Mouse (Mus musculus): ENCODE results near the gene Etv1.
"Not testable (repeated sequence)": the region's sequence is repeated elsewhere in the genome, so short reads cannot be mapped to it uniquely, and the experiment has no call there.

The Etv1 gene

GRCm38 (mm10) chr12:38816235-38816634, 37.1 kb downstream of the Etv1 start:
- DNase-seq (ENCODE audit: low read depth, low spot score) = no peak

GRCm38 (mm10) chr12:38818320-38818719, 39.1 kb downstream of the Etv1 start:
- DNase-seq (ENCODE audit: low read depth, low spot score) = peak; percentile 95

GRCm38 (mm10) chr12:38820642-38821041, 41.5 kb downstream of the Etv1 start:
- no peak for DNase-seq (ENCODE audit: low read depth, low spot score)

- peak; percentile 59 for DNase-seq (ENCODE audit: low read depth, low spot score)
Observed at GRCm38 (mm10) chr12:38824405-38824804, 45.2 kb downstream of the Etv1 start.

- DNase-seq (ENCODE audit: low read depth, low spot score) = peak; percentile 99
Observed at GRCm38 (mm10) chr12:38832981-38833380, 53.8 kb downstream of the Etv1 start.

- no peak for DNase-seq (ENCODE audit: low read depth, low spot score)
Observed at GRCm38 (mm10) chr12:38834581-38834980, 55.4 kb downstream of the Etv1 start.

- not testable (repeated sequence) for DNase-seq (ENCODE audit: low read depth, low spot score)
Observed at GRCm38 (mm10) chr12:38834986-38835385, 55.8 kb downstream of the Etv1 start.

GRCm38 (mm10) chr12:38843801-38844295, 64.7 kb downstream of the Etv1 start:
- DNase-seq (ENCODE audit: low read depth, low spot score) = no peak

GRCm38 (mm10) chr12:38847500-38848261, 68.5 kb downstream of the Etv1 start:
- DNase-seq (ENCODE audit: low read depth, low spot score) = no peak

- DNase-seq (ENCODE audit: low read depth, low spot score) = no peak
Observed at GRCm38 (mm10) chr12:38849994-38850393, 70.8 kb downstream of the Etv1 start.

GRCm38 (mm10) chr12:38854274-38854673, 75.1 kb downstream of the Etv1 start:
- peak; percentile 39 for DNase-seq (ENCODE audit: low read depth, low spot score)

GRCm38 (mm10) chr12:38854751-38855150, 75.6 kb downstream of the Etv1 start:
- no peak for DNase-seq (ENCODE audit: low read depth, low spot score)

- no peak for DNase-seq (ENCODE audit: low read depth, low spot score)
Observed at GRCm38 (mm10) chr12:38859675-38860074, 80.5 kb downstream of the Etv1 start.

- peak; percentile 67 for DNase-seq (ENCODE audit: low read depth, low spot score)
Observed at GRCm38 (mm10) chr12:38860168-38861115, 81.3 kb downstream of the Etv1 start.

- DNase-seq (ENCODE audit: low read depth, low spot score) = no peak
Observed at GRCm38 (mm10) chr12:38863395-38863794, 84.2 kb downstream of the Etv1 start.

- DNase-seq (ENCODE audit: low read depth, low spot score) = peak; percentile 13
Observed at GRCm38 (mm10) chr12:38863982-38864828, 85.0 kb downstream of the Etv1 start.

GRCm38 (mm10) chr12:38874470-38874995, 95.4 kb downstream of the Etv1 start:
- DNase-seq (ENCODE audit: low read depth, low spot score) = no peak

- DNase-seq (ENCODE audit: low read depth, low spot score) = no peak
Observed at GRCm38 (mm10) chr12:38904516-38904915, 125.3 kb downstream of the Etv1 start.

- no peak for DNase-seq (ENCODE audit: low read depth, low spot score)
Observed at GRCm38 (mm10) chr12:38906314-38906713, 127.1 kb downstream of the Etv1 start.

- peak; percentile 38 for DNase-seq (ENCODE audit: low read depth, low spot score)
Observed at GRCm38 (mm10) chr12:38906812-38907211, 127.6 kb downstream of the Etv1 start.

- DNase-seq (ENCODE audit: low read depth, low spot score) = no peak
Observed at GRCm38 (mm10) chr12:38908947-38909346, 129.8 kb downstream of the Etv1 start.
